Mouse (Mus musculus) lung, postnatal 36 days (tissue): ENCODE measurements at regions not wholly inside any gene's neighbourhood (a gene's known extent, or its start where the extent isn't known, plus 50 kb on each side); places are given as distances from the start of the nearest gene placed in this dataset.

Experiments
- DNase-seq: peaks from one replicate; pipeline ENCODE4 v3.0.0; 2022; ENCODE audit warnings: mixed read lengths

- no peak for DNase-seq
Observed at GRCm38 (mm10) chr4:97132650-97133049, 50.3 kb downstream of the Gm10192 start.

- DNase-seq: no peak
Observed at GRCm38 (mm10) chr4:97127780-97128179, 55.2 kb downstream of the Gm10192 start.

- no peak for DNase-seq
Observed at GRCm38 (mm10) chr4:97123861-97124260, 59.1 kb downstream of the Gm10192 start.

- DNase-seq: no peak
Observed at GRCm38 (mm10) chr4:97121952-97122351, 61.0 kb downstream of the Gm10192 start.

- DNase-seq: no peak
Observed at GRCm38 (mm10) chr4:97119459-97119858, 63.5 kb downstream of the Gm10192 start.

GRCm38 (mm10) chr4:97117016-97117415 is 66.0 kb downstream of the Gm10192 start:
- peak; percentile 32 for DNase-seq

GRCm38 (mm10) chr4:97102752-97103052 is 80.3 kb downstream of the Gm10192 start:
- no peak for DNase-seq

GRCm38 (mm10) chr4:97101911-97102751 is 80.8 kb downstream of the Gm10192 start:
- DNase-seq: no peak

- no peak for DNase-seq
Observed at GRCm38 (mm10) chr4:97099721-97100120, 83.2 kb downstream of the Gm10192 start.

GRCm38 (mm10) chr4:97093576-97093975 is 89.4 kb downstream of the Gm10192 start:
- no peak for DNase-seq

GRCm38 (mm10) chr4:97050735-97051134 is 132.2 kb downstream of the Gm10192 start:
- no peak for DNase-seq

GRCm38 (mm10) chr4:97049045-97049674 is 133.8 kb downstream of the Gm10192 start:
- DNase-seq: no peak

GRCm38 (mm10) chr4:97037693-97038348 is 145.1 kb downstream of the Gm10192 start:
- peak; percentile 42 for DNase-seq

GRCm38 (mm10) chr4:97028938-97029337 is 154.0 kb downstream of the Gm10192 start:
- DNase-seq: no peak

- peak; percentile 34 for DNase-seq
Observed at GRCm38 (mm10) chr4:97025446-97026040, 157.4 kb downstream of the Gm10192 start.

- DNase-seq: no peak
Observed at GRCm38 (mm10) chr4:97001321-97001720, 181.6 kb downstream of the Gm10192 start.

GRCm38 (mm10) chr4:96980311-96980710 is 195.3 kb upstream of the Gm12695 start:
- DNase-seq: peak; percentile 3

- DNase-seq: no peak
Observed at GRCm38 (mm10) chr4:96979876-96980275, 194.9 kb upstream of the Gm12695 start.

- no peak for DNase-seq
Observed at GRCm38 (mm10) chr4:96974935-96975334, 189.9 kb upstream of the Gm12695 start.

- no peak for DNase-seq
Observed at GRCm38 (mm10) chr4:96973804-96974203, 188.8 kb upstream of the Gm12695 start.

- DNase-seq: peak; percentile 3
Observed at GRCm38 (mm10) chr4:96969199-96969598, 184.2 kb upstream of the Gm12695 start.

- no peak for DNase-seq
Observed at GRCm38 (mm10) chr4:96968545-96969164, 183.7 kb upstream of the Gm12695 start.
